9 mouse cellular contexts compared by ENCODE assay signal in the genomic region with DNA sequence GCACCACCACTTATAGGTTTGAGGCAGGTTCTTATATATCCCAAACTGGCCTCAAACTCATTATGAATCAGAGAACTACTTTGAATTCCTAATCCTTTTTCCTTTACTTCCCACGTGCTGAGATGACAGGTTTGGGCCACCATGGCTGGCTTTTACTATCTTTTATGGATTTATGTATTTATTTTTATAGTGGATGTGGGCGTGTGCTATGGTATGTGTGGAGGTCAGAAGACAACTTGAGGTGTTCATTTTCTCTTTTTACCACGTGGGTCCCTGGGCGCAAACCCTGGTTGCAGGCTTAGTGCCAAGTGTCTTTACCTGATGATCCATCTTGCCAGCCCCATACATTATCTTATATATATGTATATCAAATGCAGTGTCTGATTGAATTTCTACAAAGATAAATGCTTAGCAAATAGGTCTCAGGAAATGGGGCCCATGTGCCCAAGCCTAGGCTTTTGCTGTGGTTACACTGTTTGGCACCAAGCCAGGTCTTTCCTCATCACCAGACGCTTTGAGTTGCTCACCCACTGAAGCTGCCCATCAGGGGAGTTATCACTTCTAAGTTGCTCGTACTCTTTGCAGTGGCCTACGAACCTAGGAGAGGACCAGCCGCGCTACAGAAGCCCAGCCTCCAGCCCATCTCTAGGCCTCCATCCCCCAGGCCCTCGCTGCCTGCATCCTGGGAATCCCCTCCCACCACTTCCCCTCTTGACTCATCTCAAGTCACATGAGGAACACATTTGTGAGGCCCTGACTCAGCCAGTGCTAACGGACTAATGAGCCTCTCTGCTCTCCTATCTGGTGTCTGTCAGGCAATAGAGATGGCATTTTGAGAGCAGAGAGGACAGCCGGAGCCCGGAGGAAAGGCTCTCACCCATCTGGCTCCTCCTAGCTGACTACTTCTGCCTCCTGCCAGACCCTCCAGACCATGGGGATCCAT. TPM values are rescaled to one million over a fixed set of nuclear protein-coding genes. Genes with fewer than 3 reads are reported as not detected.
A peak's percentile ranks its signal among the peaks of the same experiment; 100 is the strongest.
DNase-seq lines count a peak whose midpoint lies in the region; ATAC-seq and TF ChIP-seq lines count a peak whose summit lies in the region.
"Had no signal": no experiment of that assay in that cellular context is flagged by ENCODE, and none has a peak within 500 bp of the region (broad histone marks: within the 10 kb centered on the region; RNA-seq: fewer than 3 reads in every experiment).

No protein-coding gene starts in this region.

- H3K36me3 ChIP-seq in heart, embryonic 14.5 days (ENCODE audit: control insufficient read depth, insufficient read depth, low read length): no peaks in the 10 kb centered on the region
- no peaks in the 10 kb centered on the region for H3K36me3 ChIP-seq in liver, embryonic 12.5 days
- H3K36me3 ChIP-seq in forebrain, embryonic 12.5 days (replicated peaks): no peaks in the 10 kb centered on the region

- ATAC-seq in heart, embryonic 14.5 days (ENCODE audit: insufficient number of reproducible peaks, insufficient read depth, low FRiP score, low read depth): peak; percentile 39; the same call in 1 of the 2 replicates
- ATAC-seq in liver, embryonic 12.5 days: peak; percentile 61
- ATAC-seq in forebrain, embryonic 12.5 days (ENCODE audit: low FRiP score): no peak

- peak overlapping the region; percentile 22; the same call in 1 of the 2 replicates for H3K4me2 ChIP-seq in heart, embryonic 14.5 days (ENCODE audit: low read length)
- peak overlapping the region; percentile 14; the same call in 1 of the 2 replicates for H3K4me2 ChIP-seq in liver, embryonic 12.5 days
- H3K4me2 ChIP-seq in forebrain, embryonic 12.5 days: no peak overlapping the region

- intact Hi-C loops in heart, postnatal 25 days (cut with DNase I): no loop called here

- H3K4me3 ChIP-seq in heart, embryonic 14.5 days (ENCODE audit: control insufficient read depth in 1 of 2, insufficient read depth in 1 of 2, low read depth in 1 of 2, low read length in 2 of 2): no peak overlapping the region
- no peak overlapping the region for H3K4me3 ChIP-seq in liver, embryonic 12.5 days
- H3K4me3 ChIP-seq in olfactory bulb, adult 2 months (ENCODE audit: insufficient read depth, low read depth, low read length): no peak overlapping the region
- no peak overlapping the region for H3K4me3 ChIP-seq in forebrain, embryonic 12.5 days (replicated peaks)

- no peaks in the 10 kb centered on the region for H3K27me3 ChIP-seq in heart, embryonic 14.5 days (ENCODE audit: control insufficient read depth, insufficient read depth, low read length)
- H3K27me3 ChIP-seq in liver, embryonic 12.5 days (replicated peaks): no peaks in the 10 kb centered on the region
- no peaks in the 10 kb centered on the region for H3K27me3 ChIP-seq in forebrain, embryonic 12.5 days

- DNase-seq in heart, adult 11 months: peak; percentile 98
- DNase-seq in heart, postnatal 25 days (ENCODE audit: low spot score): no peak
- DNase-seq in 416B (ENCODE audit: low read depth): peak; percentile 98
- DNase-seq in adrenal gland, postnatal 10 days: peak; percentile 77

- no peak for TF ChIP-seq POLR2A in olfactory bulb, adult 2 months (IDR thresholded peaks at IDR 0.05; ENCODE audit: insufficient read depth, low read depth, low read length)

- no peak overlapping the region for H3K9ac ChIP-seq in heart, embryonic 14.5 days (ENCODE audit: low read length)
- H3K9ac ChIP-seq in liver, embryonic 12.5 days: no peak overlapping the region; the same call in 1 of the 2 replicates
- H3K9ac ChIP-seq in forebrain, embryonic 12.5 days: no peak overlapping the region

- peaks cover 22 to 33% of the 10 kb centered on the region in 2 experiments for H3K4me1 ChIP-seq in heart, embryonic 14.5 days (ENCODE audit: control insufficient read depth in 2 of 2, insufficient read depth in 2 of 2, low read length in 2 of 2)
- H3K4me1 ChIP-seq in liver, embryonic 12.5 days: peaks cover 62% of the 10 kb centered on the region
- H3K4me1 ChIP-seq in olfactory bulb, adult 2 months (ENCODE audit: control insufficient read depth, insufficient read depth, low read length): peaks cover 16% of the 10 kb centered on the region
- no peaks in the 10 kb centered on the region for H3K4me1 ChIP-seq in forebrain, embryonic 12.5 days

- TF ChIP-seq CTCF in olfactory bulb, adult 2 months (IDR thresholded peaks at IDR 0.05; ENCODE audit: insufficient read depth, low read depth, low read length): no peak

- 29% methylated on average over 13 of the region's 13 CpGs for WGBS in heart, embryonic 14.5 days
- 31% methylated on average over 13 of the region's 13 CpGs for WGBS in liver, embryonic 12.5 days (ENCODE audit: insufficient replicate concordance)
- 52% methylated on average over 13 of the region's 13 CpGs for WGBS in olfactory bulb, adult 2 months
- 74% methylated on average over 13 of the region's 13 CpGs for WGBS in forebrain, embryonic 12.5 days

- H3K27ac ChIP-seq in heart, embryonic 14.5 days (replicated peaks in 1 of 2; ENCODE audit: control insufficient read depth in 1 of 2, insufficient read depth in 1 of 2, low read depth in 2 of 2, low read length in 2 of 2): peak overlapping the region; percentile 88 to 91
- peak overlapping the region; percentile 86 for H3K27ac ChIP-seq in liver, embryonic 12.5 days
- H3K27ac ChIP-seq in olfactory bulb, adult 2 months (ENCODE audit: insufficient read depth, low read depth, low read length): peak overlapping the region; percentile 95
- no peak overlapping the region for H3K27ac ChIP-seq in forebrain, embryonic 12.5 days

- H3K9me3 ChIP-seq in heart, embryonic 14.5 days (ENCODE audit: control insufficient read depth, low read length): no peaks in the 10 kb centered on the region
- no peaks in the 10 kb centered on the region for H3K9me3 ChIP-seq in liver, embryonic 12.5 days (replicated peaks)
- no peaks in the 10 kb centered on the region for H3K9me3 ChIP-seq in forebrain, embryonic 12.5 days

RNA-seq across cellular contexts. Expression of a gene that starts 21.4 kb away (rescaled TPM):
- not detected for total RNA-seq in heart, postnatal 25 days (2021)
- under 1 TPM in 1 of 2 experiments, not detected in 1; 0.45 TPM for total RNA-seq in adrenal gland, postnatal 10 days (2021)
- not detected in 2 replicates for polyA plus RNA-seq in heart, embryonic 14.5 days (2014; fragmentation: Nextera tagmentation; extraction: Ambion mirVana)
- polyA plus RNA-seq in liver, embryonic 12.5 days (2016; fragmentation: Nextera tagmentation; extraction: Ambion mirVana): not detected in 2 replicates
- polyA plus RNA-seq in olfactory bulb, adult 2 months (2012; ENCODE audit: insufficient read depth, insufficient read length, low replicate concordance, missing spikeins): not detected in 2 replicates
- 0.18 and 0.28 TPM in 2 replicates for polyA plus RNA-seq in forebrain, embryonic 12.5 days (2016; fragmentation: Nextera tagmentation; extraction: Ambion mirVana)
- polyA plus RNA-seq: limb, embryonic 11.5 days had no signal

RNA-seq across cellular contexts. Expression of a gene that starts 38.4 kb away (rescaled TPM):
- total RNA-seq in heart, postnatal 25 days (2021): 10 to 100 TPM; 12.9 to 13.2 TPM
- total RNA-seq in adrenal gland, postnatal 10 days (2021): 10 to 100 TPM; 32.5 to 37.8 TPM
- 8.8 and 9.8 TPM in 2 replicates for polyA plus RNA-seq in heart, embryonic 14.5 days (2014; fragmentation: Nextera tagmentation; extraction: Ambion mirVana)
- polyA plus RNA-seq in liver, embryonic 12.5 days (2016; fragmentation: Nextera tagmentation; extraction: Ambion mirVana): 37.2 and 39.1 TPM in 2 replicates
- not detected in 2 replicates for polyA plus RNA-seq in olfactory bulb, adult 2 months (2012; ENCODE audit: insufficient read depth, insufficient read length, low replicate concordance, missing spikeins)
- polyA plus RNA-seq in forebrain, embryonic 12.5 days (2016; fragmentation: Nextera tagmentation; extraction: Ambion mirVana): 9.0 and 9.1 TPM in 2 replicates

RNA-seq across cellular contexts. Expression of a gene that starts 45.6 kb away (rescaled TPM):
- total RNA-seq in heart, postnatal 25 days (2021): not detected
- 1 to 10 TPM; 2.0 to 3.3 TPM for total RNA-seq in adrenal gland, postnatal 10 days (2021)
- polyA plus RNA-seq in heart, embryonic 14.5 days (2014; fragmentation: Nextera tagmentation; extraction: Ambion mirVana): 8.7 and 9.2 TPM in 2 replicates
- polyA plus RNA-seq in liver, embryonic 12.5 days (2016; fragmentation: Nextera tagmentation; extraction: Ambion mirVana): 16.1 and 17.4 TPM in 2 replicates
- polyA plus RNA-seq in olfactory bulb, adult 2 months (2012; ENCODE audit: insufficient read depth, insufficient read length, low replicate concordance, missing spikeins): not detected in 2 replicates
- polyA plus RNA-seq in forebrain, embryonic 12.5 days (2016; fragmentation: Nextera tagmentation; extraction: Ambion mirVana): 28.8 and 33.7 TPM in 2 replicates
